Mouse (Mus musculus): Measurements from ENCODE around the gene Lrrc27. TPM values are rescaled to one million over a fixed set of nuclear protein-coding genes. Genes with fewer than 3 reads are reported as not detected.

Gene Lrrc27
- 1 to 10 TPM; 6.4 TPM for total RNA-seq (2021)

DNA sequence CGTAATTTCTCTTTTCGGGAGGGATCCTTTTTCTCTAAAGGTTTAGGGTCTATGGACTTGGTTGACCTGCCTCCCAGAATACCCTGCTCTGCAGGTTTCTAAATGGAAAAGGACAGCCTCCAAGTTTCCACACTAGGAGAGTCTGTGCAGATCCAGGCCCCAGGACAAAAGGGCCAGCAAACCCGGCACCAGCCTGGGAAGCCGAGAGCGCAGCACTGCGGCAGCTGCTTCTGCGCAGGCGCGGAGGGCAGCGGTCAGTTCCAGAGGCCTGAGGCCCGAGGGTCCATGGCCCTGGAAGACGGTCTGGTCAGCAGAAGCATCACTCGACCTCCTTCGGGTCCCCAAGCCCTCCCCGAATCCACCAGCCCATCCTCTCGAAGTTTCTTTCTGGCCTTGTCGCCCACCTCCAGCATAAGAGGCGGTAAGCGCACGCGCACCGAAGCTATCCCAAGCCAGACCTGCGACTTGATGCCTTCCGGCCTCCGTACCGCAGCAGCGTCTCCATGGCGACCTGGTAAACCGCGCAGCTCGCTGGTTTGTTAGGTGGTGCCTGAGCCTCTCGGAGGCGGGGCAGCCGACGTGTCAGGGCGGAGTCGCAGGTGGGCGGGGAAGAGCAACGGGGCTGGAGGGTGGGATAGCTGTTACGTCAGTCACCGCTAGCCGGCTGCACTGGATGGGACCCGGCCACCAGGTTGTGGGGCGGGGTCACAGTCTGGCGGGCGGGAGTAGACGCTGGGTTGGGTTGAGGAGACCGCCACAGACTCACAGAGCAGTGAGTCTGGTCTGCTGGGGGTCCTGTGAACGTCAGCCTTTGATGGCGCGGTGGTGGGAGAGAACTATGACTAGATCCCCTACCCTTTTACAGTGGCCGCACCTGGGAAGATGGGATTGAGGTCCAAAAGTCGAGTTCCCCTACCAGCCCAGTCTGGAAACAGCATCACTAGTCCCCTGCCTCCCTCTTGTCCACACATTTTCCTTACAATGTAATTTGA lies at the start of gene Lrrc27, which contains the start of gene Stk32c:
Gene Lrrc27, plus strand, starts transcription at position 235 of the 992 bp plus-strand sequence.
Gene Stk32c, minus strand, starts transcription at position 554 of the 992 bp plus-strand sequence.
- DNase-seq (ENCODE audit: low spot score in 2 of 2), result peak; percentile 99
- intact Hi-C loops (cut with DNase I), result loop anchor here (5.0 to 10.0 kb wide), 2 partner anchors 84 to 182 kb away; no protein-coding TSS in a partner anchor

DNA sequence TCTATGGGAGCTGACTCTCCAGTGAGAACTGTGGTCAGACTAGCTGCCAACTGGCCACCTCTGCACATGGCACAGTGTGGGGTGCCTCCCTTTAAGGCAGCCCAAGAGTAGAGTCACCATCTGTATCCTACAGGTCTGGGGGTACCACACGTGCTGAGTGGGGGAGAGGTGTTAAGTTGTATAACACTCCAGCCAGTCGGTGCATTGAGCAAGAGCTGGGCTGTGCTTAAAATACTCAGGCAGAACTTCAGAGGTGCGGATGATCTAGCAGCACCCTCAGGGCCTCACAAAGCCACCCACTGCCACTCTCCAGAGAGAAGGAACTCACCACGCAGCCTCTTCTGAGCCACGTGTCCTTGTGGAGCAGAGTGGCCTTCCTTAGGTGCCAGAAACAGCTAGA lies 48.4 kb upstream of the Lrrc27 start:
- DNase-seq (ENCODE audit: low spot score in 2 of 2), result peak; percentile 81 to 86
- intact Hi-C loops (cut with DNase I), result no loop called here

DNA sequence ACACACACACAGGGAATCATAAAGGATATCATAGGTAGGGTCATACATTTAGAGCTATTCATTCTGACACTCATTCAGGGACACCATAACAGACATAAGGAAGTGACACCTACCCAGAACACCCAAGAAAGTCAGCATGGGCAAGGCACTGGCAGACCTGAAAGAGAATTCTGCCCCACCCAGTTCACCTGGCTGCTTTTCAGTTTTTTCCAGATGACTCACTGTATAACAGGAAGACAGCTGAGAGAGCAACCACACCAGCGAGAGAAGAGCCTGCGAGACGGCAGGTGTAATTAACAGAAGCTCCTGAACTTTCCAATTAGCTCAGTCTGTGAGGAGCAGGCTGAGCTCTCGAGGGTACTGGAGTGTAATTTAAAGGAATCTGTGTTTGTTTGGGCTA lies 43.6 kb upstream of the Lrrc27 start:
- intact Hi-C loops (cut with DNase I), result no loop called here
- DNase-seq (ENCODE audit: low spot score in 2 of 2), result no peak

DNA sequence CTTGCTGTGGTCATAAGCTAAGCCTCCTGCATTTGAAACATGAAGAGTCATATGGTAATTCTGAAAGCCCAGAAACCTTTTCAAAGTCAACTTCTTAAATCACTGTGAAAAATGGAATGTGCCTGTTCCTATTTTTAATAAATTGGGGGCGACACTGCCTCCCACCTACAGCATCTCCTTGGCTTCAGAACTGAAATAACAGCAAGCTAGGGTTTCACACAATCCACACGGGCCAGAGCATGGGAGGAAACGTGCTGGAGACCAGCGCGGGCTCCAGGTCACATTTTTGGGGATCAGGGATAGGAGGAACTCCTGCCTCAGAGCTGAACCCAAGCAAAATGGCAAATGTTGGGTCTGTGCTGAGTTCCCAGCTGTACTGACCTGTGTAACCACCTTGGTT lies 33.5 kb upstream of the Lrrc27 start:
- intact Hi-C loops (cut with DNase I), result no loop called here

DNA sequence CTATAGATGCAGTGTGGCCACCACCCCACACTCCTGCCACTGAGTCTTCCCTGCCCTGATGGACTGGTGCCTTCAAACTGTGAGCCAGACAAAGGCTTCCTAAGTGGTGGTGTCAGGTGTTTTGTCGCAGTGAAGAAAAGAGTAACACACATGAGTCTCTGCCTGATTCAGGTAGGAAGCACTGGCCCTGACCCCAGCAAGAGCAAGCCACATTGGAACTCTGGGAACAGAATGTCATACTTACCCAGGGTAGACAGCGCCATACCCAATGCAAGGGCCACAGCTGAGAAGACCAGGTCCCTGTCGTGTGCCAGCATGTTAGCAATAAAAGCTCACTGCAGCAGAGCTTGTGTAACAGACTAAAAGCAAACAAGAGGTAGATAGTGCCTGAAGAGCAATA lies 32.7 kb upstream of the Lrrc27 start:
- DNase-seq (ENCODE audit: low spot score in 2 of 2), result no peak
- intact Hi-C loops (cut with DNase I), result no loop called here

More for the DNA sequence above, 33.5 kb upstream of the Lrrc27 start:
- peak in 1 of 2 experiments; percentile 54 for DNase-seq (ENCODE audit: low spot score in 2 of 2)

DNA sequence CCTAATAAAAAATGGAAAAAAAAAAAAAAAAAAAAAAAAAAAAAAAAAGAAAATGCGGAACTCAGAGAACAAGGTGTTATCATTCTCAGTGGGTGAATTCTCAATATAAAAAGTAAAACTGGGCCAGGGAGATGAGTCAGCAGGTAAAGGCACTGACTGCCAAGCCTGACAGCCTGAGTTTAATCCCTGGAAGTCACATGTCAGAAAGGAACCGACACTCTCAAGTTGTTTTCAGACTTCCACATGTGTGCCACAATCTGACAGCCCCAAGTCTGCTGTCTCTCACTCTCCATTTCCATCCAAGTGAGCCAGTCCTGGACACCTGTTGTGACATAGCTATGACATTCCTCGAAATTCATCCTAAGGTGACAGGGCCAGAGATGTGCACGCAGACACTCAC lies 28.4 kb upstream of the Lrrc27 start:
- intact Hi-C loops (cut with DNase I), result no loop called here
- DNase-seq (ENCODE audit: low spot score in 2 of 2), result no peak

DNA sequence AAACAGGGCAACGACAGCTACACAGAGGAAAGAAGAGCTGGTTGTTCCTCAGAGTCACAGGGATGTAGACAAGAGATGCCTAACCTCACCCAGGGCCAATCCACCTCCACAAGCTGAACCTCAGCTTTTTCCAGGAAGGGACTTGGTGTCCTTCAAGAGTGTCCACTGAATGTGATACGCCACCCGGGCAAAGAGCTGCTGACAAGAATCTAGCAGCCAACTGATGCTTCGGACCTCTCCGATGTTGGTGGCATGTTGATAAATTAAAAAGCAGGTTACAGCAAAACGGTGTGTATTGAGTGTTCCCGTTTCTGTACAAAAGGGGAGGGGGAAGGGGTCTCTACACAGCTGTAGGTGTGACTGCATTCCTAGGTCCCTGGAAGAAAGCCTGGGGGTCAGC lies 27.9 kb upstream of the Lrrc27 start:
- intact Hi-C loops (cut with DNase I), result loop anchor here (5.0 kb wide), 2 partner anchors 33 to 58 kb away; no protein-coding TSS in a partner anchor
- DNase-seq (ENCODE audit: low spot score in 2 of 2), result no peak

DNA sequence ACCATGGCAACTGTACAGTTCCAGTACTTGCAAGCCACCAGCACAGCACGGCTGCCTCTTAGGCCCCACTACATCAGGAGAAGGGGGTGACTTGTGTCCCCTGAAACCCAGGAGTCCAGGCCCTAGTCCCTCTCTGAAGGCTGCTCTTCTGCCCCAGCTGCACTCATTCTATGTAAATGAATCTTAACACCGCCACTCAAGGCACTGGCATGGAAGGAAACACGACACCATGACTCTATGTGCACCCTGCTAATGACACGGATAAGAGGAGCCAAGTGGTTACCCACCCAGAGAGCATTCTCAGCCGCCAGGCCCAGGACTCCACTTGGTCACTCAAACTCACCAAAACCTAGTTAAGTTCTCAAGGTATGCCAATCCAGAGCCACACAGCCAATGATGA lies 26.8 kb upstream of the Lrrc27 start:
- intact Hi-C loops (cut with DNase I), result loop anchor here (5.0 kb wide), 2 partner anchors 34 to 59 kb away; no protein-coding TSS in a partner anchor
- DNase-seq (ENCODE audit: low spot score in 2 of 2), result no peak

DNA sequence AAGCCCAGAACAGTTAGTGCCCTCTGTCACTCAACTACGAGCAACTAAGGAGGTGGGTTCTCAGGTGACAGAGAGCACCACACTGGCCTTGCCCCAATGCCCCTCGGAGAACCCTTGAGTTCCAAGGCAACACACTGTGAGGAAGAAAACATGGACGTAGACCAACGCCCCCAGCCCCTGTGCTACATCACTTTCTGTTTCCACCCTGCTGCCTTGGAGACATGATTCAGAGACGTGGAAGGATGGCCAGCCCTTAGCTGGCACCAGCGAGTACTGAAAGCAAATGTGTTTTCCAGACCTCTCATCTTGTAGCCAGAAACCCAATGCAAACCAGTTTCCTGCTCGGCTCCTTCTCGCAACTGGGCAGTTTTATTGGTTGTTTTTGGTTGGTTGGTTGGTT lies 26.4 kb upstream of the Lrrc27 start:
- intact Hi-C loops (cut with DNase I), result loop anchor here (5.0 kb wide), 2 partner anchors 34 to 59 kb away; no protein-coding TSS in a partner anchor
- DNase-seq (ENCODE audit: low spot score in 2 of 2), result no peak

DNA sequence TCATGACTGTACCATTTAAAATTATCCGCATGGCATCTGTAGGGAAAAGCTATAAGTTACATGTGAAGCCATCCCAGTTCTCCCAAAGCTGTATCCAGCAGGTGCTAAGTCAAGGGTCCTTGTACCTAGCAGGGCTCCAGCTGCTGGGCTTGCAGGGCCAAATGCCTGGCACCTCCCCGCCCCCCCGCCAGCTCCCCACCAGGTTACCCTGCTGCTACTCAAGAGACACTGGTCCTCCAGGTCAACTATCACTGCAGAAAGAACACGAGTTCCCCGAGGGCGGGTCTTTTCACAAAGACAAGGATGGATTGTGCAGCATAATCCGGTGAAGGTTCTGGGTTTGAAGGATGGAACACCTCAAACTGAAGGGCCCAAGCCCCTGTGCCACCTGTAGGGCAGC lies 25.5 kb upstream of the Lrrc27 start:
- no peak for DNase-seq (ENCODE audit: low spot score in 2 of 2)
- intact Hi-C loops (cut with DNase I), result loop anchor here (5.0 kb wide), 2 partner anchors 35 to 60 kb away; no protein-coding TSS in a partner anchor

DNA sequence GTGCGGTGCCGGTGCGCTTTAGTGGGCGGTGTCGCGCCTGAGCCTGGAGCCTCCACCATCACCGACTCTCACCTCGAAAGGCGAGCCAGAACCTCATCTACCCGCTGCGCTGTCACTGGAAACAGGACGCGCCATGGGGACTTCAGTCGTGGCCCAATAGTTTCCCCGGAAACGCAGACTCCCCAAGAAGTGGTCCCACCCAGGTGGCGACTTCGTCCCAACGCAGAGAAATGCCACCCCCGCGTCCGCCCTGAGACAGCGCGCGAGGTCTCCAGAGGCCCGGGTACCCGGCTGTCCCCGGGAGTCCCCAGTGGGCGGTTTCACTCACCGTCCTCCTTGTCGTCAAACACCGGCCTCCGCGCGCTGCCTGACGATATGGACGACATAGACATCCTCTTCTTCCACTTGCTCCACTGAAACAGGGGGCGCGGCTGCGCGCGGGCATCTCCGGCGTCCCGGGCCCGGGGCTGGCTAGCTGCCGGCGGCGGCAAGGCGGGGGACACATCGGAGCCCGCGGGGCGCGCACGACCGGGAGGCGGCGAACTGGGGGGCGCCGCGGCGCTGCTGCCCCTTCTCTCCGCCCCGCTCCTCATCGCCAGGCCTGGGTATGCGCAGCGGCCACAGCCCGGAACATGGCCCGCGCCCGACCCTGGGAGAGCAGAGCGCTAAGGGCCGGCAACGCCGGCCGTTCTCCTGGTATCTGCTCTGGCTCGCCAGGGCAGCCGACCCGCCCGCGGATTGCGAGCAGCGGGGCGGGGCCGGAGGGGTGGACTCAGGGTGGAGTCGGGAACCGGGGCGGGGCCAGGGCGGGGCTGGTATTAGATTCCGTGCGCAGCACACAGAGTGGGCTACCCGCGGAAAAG lies 24.8 kb upstream of the Lrrc27 start:
- peak; percentile 73 to 81 for DNase-seq (ENCODE audit: low spot score in 2 of 2)
- intact Hi-C loops (cut with DNase I), result loop anchor here (5.0 kb wide), 2 partner anchors 36 to 61 kb away; no protein-coding TSS in a partner anchor

DNA sequence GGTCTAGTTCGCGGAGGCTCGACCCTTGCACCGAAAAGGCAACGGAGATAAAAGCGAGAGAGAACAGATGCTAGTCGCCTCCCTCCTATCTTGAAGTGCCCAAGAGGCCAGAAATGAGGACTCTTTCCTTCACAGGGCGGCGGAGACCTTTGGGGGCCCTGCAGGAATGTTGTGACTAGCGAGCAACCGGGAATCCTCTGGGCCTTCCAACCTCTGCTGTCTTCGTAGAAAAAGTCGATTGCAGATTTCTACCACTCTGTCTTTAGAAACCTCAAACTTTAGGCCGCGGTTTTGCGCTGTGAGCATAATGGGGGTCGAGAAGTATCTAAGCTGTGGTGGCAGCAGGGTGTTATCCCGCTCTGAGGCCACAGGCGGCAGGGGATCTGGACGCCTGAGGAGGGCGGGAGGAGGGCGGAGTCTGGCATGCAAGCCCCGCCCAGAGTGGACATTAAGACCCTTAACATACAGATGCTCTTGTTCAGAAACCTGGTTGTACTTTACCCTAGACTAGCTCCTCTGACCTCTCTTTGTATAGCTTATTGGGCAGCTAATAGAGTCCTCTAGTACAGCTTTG lies 24.1 kb upstream of the Lrrc27 start:
- no peak for DNase-seq (ENCODE audit: low spot score in 2 of 2)
- intact Hi-C loops (cut with DNase I), result loop anchor here (5.0 kb wide), 2 partner anchors 36 to 61 kb away; no protein-coding TSS in a partner anchor

DNA sequence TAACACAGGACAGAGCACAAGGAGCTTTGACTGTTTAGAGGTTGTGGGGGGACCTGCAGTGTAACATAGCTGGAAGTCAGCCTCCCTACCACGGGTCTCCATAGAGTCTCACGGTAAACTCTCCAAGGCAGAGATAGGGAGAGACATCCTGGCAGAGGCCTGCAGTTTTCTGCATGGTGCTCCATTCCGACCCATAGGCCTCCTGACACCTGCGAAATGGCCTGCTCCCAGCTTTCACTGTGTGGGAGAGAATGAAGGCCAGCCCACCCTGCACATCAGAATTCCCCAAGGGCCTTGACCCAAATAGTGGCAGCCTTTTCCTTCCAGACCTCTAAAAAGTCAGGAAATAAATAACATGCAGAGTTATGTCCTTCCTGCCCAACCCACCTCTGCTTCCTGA lies 22.2 kb upstream of the Lrrc27 start:
- no peak for DNase-seq (ENCODE audit: low spot score in 2 of 2)
- intact Hi-C loops (cut with DNase I), result no loop called here

DNA sequence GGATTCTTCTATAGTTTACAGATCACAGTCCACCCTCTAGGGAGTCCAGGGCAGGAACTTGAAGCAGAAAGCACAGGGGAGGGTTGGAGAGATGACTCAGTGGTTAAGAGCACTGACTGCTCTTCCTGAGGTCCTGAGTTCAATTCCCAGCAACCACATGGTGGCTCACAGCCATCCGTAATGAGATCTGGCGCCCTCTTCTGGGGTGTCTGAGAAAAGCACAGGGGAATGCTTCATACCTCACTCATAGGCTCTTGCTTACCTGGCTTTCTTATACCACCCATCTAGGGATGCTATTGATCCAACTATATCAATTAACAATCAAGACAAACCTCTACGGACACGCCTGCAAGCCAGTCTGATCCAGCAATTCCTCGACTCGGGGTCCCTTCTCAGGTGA lies 21.2 kb upstream of the Lrrc27 start:
- intact Hi-C loops (cut with DNase I), result no loop called here
- no peak for DNase-seq (ENCODE audit: low spot score in 2 of 2)

DNA sequence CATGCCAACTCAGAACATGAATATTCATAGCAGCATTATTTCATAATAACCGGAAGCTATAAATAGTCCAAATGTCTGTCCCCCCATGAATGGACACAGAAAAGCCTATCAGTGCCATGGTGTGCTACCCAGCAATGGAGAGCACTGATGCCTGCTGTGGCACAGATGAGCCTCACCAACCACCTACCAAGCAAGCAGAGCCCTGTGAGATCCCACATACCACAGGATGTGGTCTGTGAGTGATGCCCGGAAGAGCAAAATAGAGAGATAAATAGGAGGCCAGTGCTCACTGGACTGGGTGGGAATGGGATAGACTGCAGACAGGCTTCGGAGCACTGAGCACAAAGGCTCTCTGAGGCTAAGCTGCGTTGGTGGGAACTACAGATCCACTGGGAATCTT lies 15.8 kb upstream of the Lrrc27 start:
- DNase-seq (ENCODE audit: low spot score in 2 of 2), result peak in 1 of 2 experiments; percentile 5
- intact Hi-C loops (cut with DNase I), result loop anchor here (5.0 kb wide), 1 partner anchor 75 kb away; no protein-coding TSS in a partner anchor

DNA sequence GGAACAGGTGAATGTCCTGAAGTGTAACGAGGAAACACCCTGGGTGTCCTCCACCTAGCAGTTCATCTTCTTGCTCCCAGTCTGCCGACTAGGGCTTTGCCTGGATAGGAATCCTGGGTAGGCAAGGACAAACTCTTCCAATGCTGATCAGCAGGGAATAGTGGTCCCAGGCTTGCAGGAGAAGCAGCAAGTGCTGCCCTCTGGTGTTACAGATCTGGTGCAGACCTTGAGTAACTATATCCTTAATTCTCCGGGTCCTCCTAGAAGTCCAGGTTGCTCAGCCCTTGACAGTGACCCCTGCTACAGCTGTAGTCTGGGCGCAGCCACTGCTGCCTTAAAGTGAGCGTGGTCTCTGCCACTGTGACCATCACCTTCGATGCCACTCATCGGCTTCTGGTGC lies 12.7 kb upstream of the Lrrc27 start:
- intact Hi-C loops (cut with DNase I), result no loop called here
- DNase-seq (ENCODE audit: low spot score in 2 of 2), result peak in 1 of 2 experiments; percentile 61

DNA sequence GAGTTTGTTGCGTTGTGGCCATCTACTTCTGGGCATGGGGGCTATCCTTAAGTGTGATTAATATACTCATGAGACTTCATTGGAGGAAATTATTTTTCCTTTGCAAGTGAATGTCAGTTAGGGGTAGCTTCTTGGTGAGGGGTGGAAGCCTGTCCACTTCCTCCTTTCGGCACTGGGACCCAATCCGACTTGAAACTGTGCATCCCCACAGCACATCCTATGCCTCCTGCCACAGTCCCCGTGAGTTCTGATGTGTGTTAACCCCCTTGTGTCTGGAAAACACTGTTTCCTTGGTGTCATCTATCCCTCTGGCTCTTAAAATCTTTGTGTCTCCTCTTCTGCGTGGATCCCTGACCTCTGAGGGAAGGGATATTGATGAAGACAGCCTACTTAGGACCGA lies 11.6 kb upstream of the Lrrc27 start:
- intact Hi-C loops (cut with DNase I), result no loop called here
- DNase-seq (ENCODE audit: low spot score in 2 of 2), result no peak

DNA sequence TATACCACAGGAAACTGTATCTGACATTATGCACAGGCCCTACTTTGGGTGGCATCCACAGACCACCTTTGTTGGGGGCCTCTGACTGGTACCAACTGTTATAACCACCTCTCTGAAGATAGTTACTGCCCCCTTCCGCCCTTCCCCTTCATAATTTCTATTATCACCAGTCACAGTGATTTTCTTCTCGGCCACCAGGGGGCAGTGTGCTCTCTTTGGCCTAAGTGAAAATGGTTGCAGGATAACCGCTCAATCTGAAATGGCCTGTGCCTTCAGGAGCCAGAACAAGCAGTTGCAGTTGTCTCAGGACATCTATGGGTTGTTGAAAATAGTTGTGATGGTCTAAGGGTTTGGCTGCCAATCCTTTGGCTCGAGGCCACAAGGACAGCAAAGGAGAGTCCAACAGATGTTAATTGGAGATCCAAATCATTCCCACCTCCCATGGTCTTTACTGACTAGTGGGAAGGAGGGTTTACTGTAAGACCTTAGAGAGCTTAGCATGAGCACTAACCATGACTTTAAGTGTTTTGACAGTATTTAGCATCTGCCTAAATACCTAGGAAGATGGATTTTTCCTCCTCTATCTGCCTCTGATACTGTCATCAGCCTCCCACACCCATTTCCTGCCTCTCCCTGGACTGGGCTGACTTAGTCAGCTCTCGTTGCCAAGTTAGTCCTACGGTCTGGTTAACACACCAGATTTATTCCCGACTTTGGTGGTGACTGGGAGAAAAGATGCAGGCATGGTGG lies 4.6 kb upstream of the Lrrc27 start:
- DNase-seq (ENCODE audit: low spot score in 2 of 2), result no peak
- intact Hi-C loops (cut with DNase I), result no loop called here

DNA sequence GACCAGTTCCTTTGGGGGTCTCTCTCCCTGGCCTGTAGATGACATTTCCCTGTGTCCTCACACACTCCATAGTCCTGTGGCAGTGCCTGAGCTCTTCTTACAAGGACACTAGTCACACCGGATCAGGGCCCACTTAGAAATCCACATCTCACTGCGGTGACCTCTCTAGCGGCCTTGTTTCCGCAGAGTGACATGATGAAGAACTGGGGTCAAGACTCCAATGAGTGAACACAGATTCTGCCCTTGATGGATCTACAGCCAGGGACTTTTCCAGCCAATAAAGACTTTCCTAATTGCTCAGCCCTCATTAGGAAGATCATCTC lies 4.1 kb upstream of the Lrrc27 start:
- DNase-seq (ENCODE audit: low spot score in 2 of 2), result no peak

More for the DNA sequence above, 4.1 kb upstream of the Lrrc27 start:
- intact Hi-C loops (cut with DNase I), result no loop called here

All from left cerebral cortex, postnatal 36 days (tissue).